Comparison of ENCODE assay signal across 9 mouse cellular contexts in the genomic region with DNA sequence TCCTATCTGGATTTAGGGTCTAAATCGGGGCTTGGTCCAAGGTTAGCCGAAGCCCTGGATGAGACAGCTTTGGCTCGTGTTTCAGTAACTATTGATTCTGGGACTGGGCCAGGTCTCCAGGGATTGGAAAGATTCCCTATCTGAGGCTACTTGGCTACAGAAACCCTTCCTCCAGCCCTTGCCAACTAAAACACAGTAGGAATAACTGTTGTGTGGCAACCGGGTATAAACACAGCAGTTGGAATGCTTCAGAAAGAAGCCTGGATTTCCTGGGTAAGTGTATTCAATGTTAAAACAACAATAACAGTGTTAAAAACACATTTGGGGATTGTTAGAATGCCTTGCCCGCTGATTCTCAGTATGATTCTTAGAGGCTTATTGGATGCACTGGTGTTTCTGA.
A peak's percentile ranks its signal among the peaks of the same experiment; 100 is the strongest.
DNase-seq lines count a peak whose midpoint lies in the region; ATAC-seq lines count a peak whose summit lies in the region.
"Had no signal": no experiment of that assay in that cellular context is flagged by ENCODE, and none has a peak within 500 bp of the region (broad histone marks: within the 10 kb centered on the region; RNA-seq: fewer than 3 reads in every experiment).

No protein-coding gene starts in this region.

- H3K4me1 ChIP-seq in limb, embryonic 13.5 days = peaks cover 18% of the 10 kb centered on the region
- peaks cover 26% of the 10 kb centered on the region for H3K4me1 ChIP-seq in limb, embryonic 10.5 days
- no peaks in the 10 kb centered on the region for H3K4me1 ChIP-seq in kidney, embryonic 14.5 days (ENCODE audit: control insufficient read depth, insufficient read depth, low read length)
- H3K4me1 ChIP-seq: megakaryocyte, embryonic 14.5 days had no signal

- 45% methylated on average over 5 of the region's 5 CpGs for WGBS in limb, embryonic 13.5 days
- 91% methylated on average over 5 of the region's 5 CpGs for WGBS in limb, embryonic 10.5 days
- 39% methylated on average over 5 of the region's 5 CpGs for WGBS in kidney, embryonic 14.5 days

- no peak overlapping the region for H3K9ac ChIP-seq in limb, embryonic 13.5 days
- no peak overlapping the region for H3K9ac ChIP-seq in kidney, embryonic 14.5 days (ENCODE audit: low read depth, low read length)

- ATAC-seq in limb, embryonic 13.5 days (ENCODE audit: low FRiP score, low read depth) = peak; percentile 64
- ATAC-seq in kidney, embryonic 14.5 days (ENCODE audit: low FRiP score, low TSS enrichment) = peak; percentile 92

- no peaks in the 10 kb centered on the region for H3K9me3 ChIP-seq in limb, embryonic 13.5 days
- no peaks in the 10 kb centered on the region for H3K9me3 ChIP-seq in limb, embryonic 10.5 days (replicated peaks)
- H3K9me3 ChIP-seq in kidney, embryonic 14.5 days (ENCODE audit: control insufficient read depth, low read length) = no peaks in the 10 kb centered on the region
- H3K9me3 ChIP-seq: megakaryocyte, embryonic 14.5 days had no signal

- intact Hi-C loops in gastrocnemius, postnatal 36 days (cut with DNase I) = no loop called here

- peaks cover 6% of the 10 kb centered on the region for H3K27me3 ChIP-seq in limb, embryonic 13.5 days
- no peaks in the 10 kb centered on the region for H3K27me3 ChIP-seq in limb, embryonic 10.5 days (ENCODE audit: low read depth, poor library complexity, severe bottlenecking)
- H3K27me3 ChIP-seq in kidney, embryonic 14.5 days (ENCODE audit: control insufficient read depth, insufficient read depth, low read length) = no peaks in the 10 kb centered on the region
- H3K27me3 ChIP-seq: megakaryocyte, embryonic 14.5 days had no signal

- DNase-seq in limb, embryonic 10.5 days (ENCODE audit: low spot score) = no peak
- DNase-seq in cerebellum, adult 9-10 months = peak; percentile 15
- peak; percentile 24 to 44 for DNase-seq in gastrocnemius, postnatal 36 days
- peak; percentile 75 for DNase-seq in lung, postnatal 36 days
- no peak for DNase-seq in frontal cortex, postnatal 25 days (ENCODE audit: low spot score in 2 of 2)
- DNase-seq in frontal cortex, postnatal 36 days (ENCODE audit: low spot score in 2 of 2) = no peak

- no peaks in the 10 kb centered on the region for H3K36me3 ChIP-seq in limb, embryonic 13.5 days
- H3K36me3 ChIP-seq in limb, embryonic 10.5 days = no peaks in the 10 kb centered on the region
- no peaks in the 10 kb centered on the region for H3K36me3 ChIP-seq in kidney, embryonic 14.5 days (ENCODE audit: control insufficient read depth, insufficient read depth, low read length)

- no peak overlapping the region for H3K4me2 ChIP-seq in limb, embryonic 13.5 days (replicated peaks)
- no peak overlapping the region for H3K4me2 ChIP-seq in kidney, embryonic 14.5 days (replicated peaks; ENCODE audit: low read depth, low read length)

- no peak overlapping the region for H3K27ac ChIP-seq in limb, embryonic 13.5 days
- H3K27ac ChIP-seq in limb, embryonic 10.5 days = no peak overlapping the region
- H3K27ac ChIP-seq in kidney, embryonic 14.5 days (ENCODE audit: low read depth, low read length) = no peak overlapping the region; the same call in 1 of the 2 replicates

- H3K4me3 ChIP-seq in limb, embryonic 13.5 days = no peak overlapping the region
- H3K4me3 ChIP-seq in limb, embryonic 10.5 days = no peak overlapping the region
- H3K4me3 ChIP-seq in kidney, embryonic 14.5 days (ENCODE audit: low read length) = no peak overlapping the region
- H3K4me3 ChIP-seq: megakaryocyte, embryonic 14.5 days had no signal

Comparison
In these comparisons a context has a peak if more than half of its experiments do, and no peak if none do; other contexts are left out.
1. DNase-seq: peak in cerebellum, adult 9-10 months (single experiment), gastrocnemius, postnatal 36 days (2 of 2) and lung, postnatal 36 days (single experiment); none in limb, embryonic 10.5 days (single experiment), frontal cortex, postnatal 25 days (0 of 2) and frontal cortex, postnatal 36 days (0 of 2).